Mouse (Mus musculus) embryonic facial prominence, embryonic 15.5 days (tissue): ENCODE data around the gene Acad12. TPM values are rescaled to one million over a fixed set of nuclear protein-coding genes. Genes with fewer than 3 reads are reported as not detected.
A peak's percentile ranks its signal among the peaks of the same experiment; 100 is the strongest.

Experiments used
- ATAC-seq: fragments of 200-750 bp; cut with Nextera tagmentation; 2 replicates; pipeline ENCODE4 v1.8.0; 2017; ENCODE audit warnings: low read depth, moderate TSS enrichment; ENCODE audit not compliant: insufficient number of reproducible peaks, low FRiP score, low TSS enrichment
- H3K27ac ChIP-seq: fragments of 300-500 bp; sonication (generic); replicated peaks from 2 replicates; pipeline ENCODE4 v1.5.1; 2015; ENCODE audit warnings: mild to moderate bottlenecking, inconsistent platforms
- H3K27me3 ChIP-seq: fragments of 300-500 bp; sonication (generic); 2 replicates; pipeline ENCODE4 v1.6.1; 2015; ENCODE audit warnings: inconsistent platforms
- H3K36me3 ChIP-seq: fragments of 300-500 bp; sonication (generic); 2 replicates; pipeline ENCODE4 v1.6.1; 2015; ENCODE audit warnings: mild to moderate bottlenecking, inconsistent platforms
- H3K4me1 ChIP-seq: fragments of 300-500 bp; sonication (generic); 2 replicates; pipeline ENCODE4 v1.6.1; 2015; ENCODE audit warnings: inconsistent platforms
- H3K4me2 ChIP-seq: fragments of 300-500 bp; sonication (generic); replicated peaks from 2 replicates; pipeline ENCODE4 v1.6.1; 2015; ENCODE audit warnings: mild to moderate bottlenecking, inconsistent platforms
- H3K4me3 ChIP-seq: fragments of 300-500 bp; sonication (generic); replicated peaks from 2 replicates; pipeline ENCODE4 v1.5.1; 2015; ENCODE audit warnings: mild to moderate bottlenecking, inconsistent platforms
- H3K9ac ChIP-seq: fragments of 300-500 bp; sonication (generic); 2 replicates; pipeline ENCODE4 v1.6.1; 2015; ENCODE audit warnings: inconsistent platforms
- H3K9me3 ChIP-seq: fragments of 300-500 bp; sonication (generic); replicated peaks from 2 replicates; pipeline ENCODE4 v1.6.1; 2016; ENCODE audit warnings: inconsistent platforms
- WGBS: fragments of 180-500 bp; shearing (Covaris S2); methylation state at CpG from one replicate; pipeline ENCODE4 v1.1.7; 2015; 5-methylcytosine and 5-hydroxymethylcytosine counted together
- polyA plus RNA-seq: library from polyadenylated mRNA; unstranded; fragments of >200 nt; fragmentation: Nextera tagmentation; extraction: Ambion mirVana; gene quantifications from 2 replicates; pipeline ENCODE4 v1.2.1, GENCODE M21; 2015

Acad12 gene
- polyA plus RNA-seq, 1 experiment from 2014 or later = 2.4 TPM

GRCm38 (mm10) chr5:121576927-121577488 lies 41.7 kb downstream of the Acad12 start:
- Histone ChIP-seq H3K36me3 (peaks cover 78% of the 10 kb centered on the region), H3K27me3 (no peaks in the 10 kb centered on the region), H3K27ac (no peak overlapping the region), H3K9ac (no peak overlapping the region), H3K4me3 (no peak overlapping the region), H3K9me3 (no peaks in the 10 kb centered on the region), H3K4me1 (no peaks in the 10 kb centered on the region), H3K4me2 (no peak overlapping the region)
- 68% methylated on average over 11 of the region's 11 CpGs for WGBS
- ATAC-seq = no peak

- Histone ChIP-seq H3K27me3 (no peaks in the 10 kb centered on the region), H3K4me3 (no peak overlapping the region), H3K36me3 (peaks cover 83% of the 10 kb centered on the region), H3K4me2 (no peak overlapping the region), H3K27ac (no peak overlapping the region), H3K4me1 (no peaks in the 10 kb centered on the region), H3K9ac (no peak overlapping the region), H3K9me3 (no peaks in the 10 kb centered on the region)
- ATAC-seq = no peak
- WGBS = 92% methylated on average over 11 of the region's 11 CpGs
These were observed 42.9 kb downstream of the Acad12 start for GRCm38 (mm10) chr5:121575867-121576266.

- H3K27me3 ChIP-seq = no peaks in the 10 kb centered on the region
- ATAC-seq = no peak
- no peaks in the 10 kb centered on the region for H3K9me3 ChIP-seq
- no peak overlapping the region for H3K4me2 ChIP-seq
- no peak overlapping the region for H3K4me3 ChIP-seq
- H3K9ac ChIP-seq = no peak overlapping the region
- H3K4me1 ChIP-seq = no peaks in the 10 kb centered on the region
- peaks cover 76% of the 10 kb centered on the region for H3K36me3 ChIP-seq
- 91% methylated on average over 13 of the region's 13 CpGs for WGBS
- H3K27ac ChIP-seq = no peak overlapping the region
These were observed 44.6 kb downstream of the Acad12 start for GRCm38 (mm10) chr5:121574145-121574544.

GRCm38 (mm10) chr5:121570787-121571186 lies 48.0 kb downstream of the Acad12 start:
- 78% methylated on average over 1 of the region's 1 CpGs for WGBS
- no peaks in the 10 kb centered on the region for H3K9me3 ChIP-seq
- H3K27ac ChIP-seq = no peak overlapping the region
- no peaks in the 10 kb centered on the region for H3K27me3 ChIP-seq
- no peak overlapping the region for H3K4me2 ChIP-seq
- H3K9ac ChIP-seq = no peak overlapping the region
- ATAC-seq = no peak
- H3K4me3 ChIP-seq = no peak overlapping the region
- H3K36me3 ChIP-seq = peaks cover 59% of the 10 kb centered on the region
- no peaks in the 10 kb centered on the region for H3K4me1 ChIP-seq

GRCm38 (mm10) chr5:121569881-121570420 lies 48.8 kb downstream of the Acad12 start:
- H3K27ac ChIP-seq = no peak overlapping the region
- H3K9me3 ChIP-seq = no peaks in the 10 kb centered on the region
- no peak overlapping the region for H3K4me2 ChIP-seq
- no peak overlapping the region for H3K4me3 ChIP-seq
- peaks cover 51% of the 10 kb centered on the region for H3K36me3 ChIP-seq
- no peaks in the 10 kb centered on the region for H3K27me3 ChIP-seq
- peaks cover under 1% of the 10 kb centered on the region; the same call in 1 of the 2 replicates for H3K4me1 ChIP-seq
- WGBS = 71% methylated on average over 9 of the region's 9 CpGs
- ATAC-seq = no peak
- no peak overlapping the region for H3K9ac ChIP-seq

GRCm38 (mm10) chr5:121566035-121566681 lies 52.6 kb downstream of the Acad12 start:
- H3K4me1 ChIP-seq = peaks cover 8% of the 10 kb centered on the region
- no peaks in the 10 kb centered on the region for H3K27me3 ChIP-seq
- no peak overlapping the region for H3K4me2 ChIP-seq
- no peak overlapping the region for H3K9ac ChIP-seq
- H3K36me3 ChIP-seq = peaks cover 18% of the 10 kb centered on the region
- H3K27ac ChIP-seq = no peak overlapping the region
- H3K4me3 ChIP-seq = no peak overlapping the region
- no peak for ATAC-seq
- H3K9me3 ChIP-seq = no peaks in the 10 kb centered on the region
- 90% methylated on average over 16 of the region's 16 CpGs for WGBS

- Histone ChIP-seq H3K4me2 (peak overlapping the region; percentile 49), H3K9ac (no peak overlapping the region), H3K4me1 (peaks cover 8% of the 10 kb centered on the region), H3K27ac (peak overlapping the region; percentile 44), H3K36me3 (peaks cover 8% of the 10 kb centered on the region; the same call in 1 of the 2 replicates), H3K9me3 (no peaks in the 10 kb centered on the region), H3K27me3 (no peaks in the 10 kb centered on the region), H3K4me3 (peak overlapping the region; percentile 24)
- 8% methylated on average over 11 of the region's 11 CpGs for WGBS
- peak; percentile 26; the same call in 1 of the 2 replicates for ATAC-seq
These were observed 54.3 kb downstream of the Acad12 start for GRCm38 (mm10) chr5:121564468-121564895.

GRCm38 (mm10) chr5:121562436-121562835 lies 56.3 kb downstream of the Acad12 start:
- Histone ChIP-seq H3K4me1 (peaks cover 8% of the 10 kb centered on the region), H3K9ac (no peak overlapping the region), H3K36me3 (no peaks in the 10 kb centered on the region), H3K9me3 (no peaks in the 10 kb centered on the region), H3K4me3 (no peak overlapping the region), H3K27ac (no peak overlapping the region), H3K27me3 (no peaks in the 10 kb centered on the region), H3K4me2 (no peak overlapping the region)
- ATAC-seq = no peak
- WGBS = 84% methylated on average over 3 of the region's 3 CpGs

GRCm38 (mm10) chr5:121549196-121549595 lies 69.5 kb downstream of the Acad12 start:
- Histone ChIP-seq H3K27ac (no peak overlapping the region), H3K27me3 (no peaks in the 10 kb centered on the region), H3K4me2 (no peak overlapping the region), H3K4me1 (peaks cover 12% of the 10 kb centered on the region), H3K36me3 (no peaks in the 10 kb centered on the region), H3K9ac (no peak overlapping the region), H3K4me3 (no peak overlapping the region), H3K9me3 (no peaks in the 10 kb centered on the region)
- 82% methylated on average over 7 of the region's 7 CpGs for WGBS
- no peak for ATAC-seq

- no peak overlapping the region for H3K4me3 ChIP-seq
- H3K9ac ChIP-seq = no peak overlapping the region
- 88% methylated on average over 3 of the region's 3 CpGs for WGBS
- H3K9me3 ChIP-seq = no peaks in the 10 kb centered on the region
- ATAC-seq = no peak
- no peaks in the 10 kb centered on the region for H3K27me3 ChIP-seq
- no peaks in the 10 kb centered on the region for H3K36me3 ChIP-seq
- H3K4me2 ChIP-seq = no peak overlapping the region
- H3K4me1 ChIP-seq = peaks cover 18% of the 10 kb centered on the region
- no peak overlapping the region for H3K27ac ChIP-seq
These were observed 71.7 kb downstream of the Acad12 start for GRCm38 (mm10) chr5:121547084-121547483.
